Mouse (Mus musculus) bone marrow macrophage, adult 2 months (primary cell): Measurements from ENCODE around the gene 0610030E20Rik.

ENCODE experiments used
- CTCF ChIP-seq: IDR thresholded peaks from 2 replicates; pipeline ENCODE4 v1.5.1; 2012; ENCODE audit warnings: low read depth, mild to moderate bottlenecking, low read length, moderate library complexity
- POLR2A ChIP-seq: IDR thresholded peaks from 2 replicates; pipeline ENCODE4 v1.6.1; 2012; ENCODE audit warnings: mild to moderate bottlenecking, low read depth, low read length, borderline replicate concordance

- no peak for TF ChIP-seq POLR2A
- TF ChIP-seq CTCF, result no peak
Observed at GRCm38 (mm10) chr6:72360599-72360935, 13.4 kb downstream of the 0610030E20Rik start.
